Mouse (Mus musculus) kidney, adult 2 months (tissue): ENCODE data around the gene Mymk. TPM values are rescaled to one million over a fixed set of nuclear protein-coding genes. Genes with fewer than 3 reads are reported as not detected.

ENCODE experiments used
- DNase-seq: peaks from one replicate; pipeline ENCODE4 v3.0.0; 2021
- H3K27ac ChIP-seq: fragments of 200-500 bp; 2 replicates; pipeline ENCODE4 v1.5.1; 2012; ENCODE audit warnings: low read depth, low read length, control low read depth, inconsistent platforms; ENCODE audit not compliant: insufficient read depth
- H3K27me3 ChIP-seq: fragments of 200-500 bp; replicated peaks from 2 replicates; pipeline ENCODE4 v1.6.1; 2012; ENCODE audit warnings: mild to moderate bottlenecking, moderate library complexity, low read length, inconsistent platforms; ENCODE audit not compliant: control insufficient read depth, insufficient read depth
- H3K36me3 ChIP-seq: fragments of 200-500 bp; 2 replicates; pipeline ENCODE4 v1.6.1; 2012; ENCODE audit warnings: mild to moderate bottlenecking, moderate library complexity, low read length, inconsistent platforms; ENCODE audit not compliant: control insufficient read depth, insufficient read depth
- H3K4me1 ChIP-seq: fragments of 200-500 bp; 2 replicates; pipeline ENCODE4 v1.6.1; 2011; ENCODE audit warnings: low read length; ENCODE audit not compliant: control insufficient read depth, insufficient read depth
- H3K4me3 ChIP-seq: fragments of 200-500 bp; 2 replicates; pipeline ENCODE4 v1.5.1; 2011; ENCODE audit warnings: mild to moderate bottlenecking, low read depth, low read length, control low read depth; ENCODE audit not compliant: insufficient read depth
- CTCF ChIP-seq: fragments of 200-500 bp; conservative IDR thresholded peaks from 2 replicates; pipeline ENCODE4 v1.5.1; 2011; ENCODE audit warnings: low read depth, mild to moderate bottlenecking, control low read depth, low read length, moderate library complexity, mixed read lengths; ENCODE audit not compliant: insufficient read depth, insufficient read length
- POLR2A ChIP-seq: fragments of 200-500 bp; IDR thresholded peaks from one replicate; pipeline ENCODE4 v1.6.1; 2011; ENCODE audit warnings: low read depth, low read length, control low read depth
- WGBS: fragments of 180-500 bp; shearing (Covaris S2); methylation state at CpG from one replicate; pipeline ENCODE4 v1.1.7; 2018; 5-methylcytosine and 5-hydroxymethylcytosine counted together
- polyA plus RNA-seq: library from polyadenylated mRNA; depleted of rRNA; stranded (reverse); fragments of >200 nt; gene quantifications from 2 replicates; pipeline ENCODE4 v1.2.3, GENCODE M21; 2012; rRNA removed

The Mymk gene
- polyA plus RNA-seq = 0.09 and 0.16 TPM in 2 replicates

DNA sequence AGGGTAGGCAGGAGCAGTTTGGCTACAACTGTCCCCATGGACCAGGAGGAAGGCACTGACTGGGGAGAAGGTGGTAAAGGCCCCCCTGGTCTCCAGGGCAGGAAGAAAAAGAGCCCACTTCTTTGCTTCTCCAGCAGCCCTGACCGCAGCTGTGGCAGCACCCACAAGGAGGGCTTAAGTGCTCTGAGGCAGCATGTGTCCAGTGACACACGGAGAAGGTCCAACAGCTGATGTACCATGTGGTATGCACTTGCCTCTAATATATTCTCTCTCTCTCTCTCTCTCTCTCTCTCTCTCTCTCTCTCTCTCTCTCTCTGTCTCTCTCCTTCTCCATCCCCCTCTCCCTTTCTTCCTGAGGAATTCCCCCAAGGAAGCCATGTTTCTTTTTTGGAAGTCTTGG, at the start of gene Mymk:
Gene Mymk (minus strand): TSS at position 202 of the 400 bp plus-strand sequence.
- TF ChIP-seq POLR2A = no peak
- TF ChIP-seq CTCF = no peak
- no peaks in the 10 kb centered on the region for H3K36me3 ChIP-seq
- H3K27ac ChIP-seq = no peak within 1 kb of the TSS
- H3K4me3 ChIP-seq = no peak within 1 kb of the TSS
- H3K4me1 ChIP-seq = peaks cover 6% of the 10 kb centered on the region; the same call in 1 of the 2 replicates
- H3K27me3 ChIP-seq = no peaks in the 10 kb centered on the region
- 79% methylated on average over 2 of the region's 2 CpGs for WGBS
- no peak for DNase-seq

DNA sequence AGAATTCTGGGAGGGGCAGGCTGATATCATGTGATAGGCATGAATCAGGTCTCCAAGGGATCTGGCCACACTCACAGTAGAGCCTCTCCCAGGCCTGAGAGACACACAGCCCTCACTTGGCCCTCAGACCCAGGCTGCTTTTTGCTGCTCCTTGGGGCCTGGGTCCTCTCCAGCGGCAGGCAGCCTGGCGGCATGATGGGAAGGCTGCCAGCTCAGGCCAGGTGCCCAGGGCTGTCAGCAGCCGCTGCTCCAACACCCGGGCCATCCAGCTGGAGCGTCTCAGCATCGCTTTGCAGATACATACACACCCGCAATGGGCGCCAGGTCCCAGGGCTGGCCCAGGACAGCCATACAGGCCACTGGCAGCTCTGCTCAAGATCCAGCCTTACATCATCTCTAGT, 48.3 kb upstream of the Mymk start:
- Histone ChIP-seq H3K4me1 (no peaks in the 10 kb centered on the region), H3K36me3 (no peaks in the 10 kb centered on the region), H3K27me3 (no peaks in the 10 kb centered on the region), H3K4me3 (no peak overlapping the region), H3K27ac (no peak overlapping the region)
- TF ChIP-seq POLR2A = no peak
- TF ChIP-seq CTCF = no peak
- no peak for DNase-seq
- WGBS = 68% methylated on average over 8 of the region's 8 CpGs

DNA sequence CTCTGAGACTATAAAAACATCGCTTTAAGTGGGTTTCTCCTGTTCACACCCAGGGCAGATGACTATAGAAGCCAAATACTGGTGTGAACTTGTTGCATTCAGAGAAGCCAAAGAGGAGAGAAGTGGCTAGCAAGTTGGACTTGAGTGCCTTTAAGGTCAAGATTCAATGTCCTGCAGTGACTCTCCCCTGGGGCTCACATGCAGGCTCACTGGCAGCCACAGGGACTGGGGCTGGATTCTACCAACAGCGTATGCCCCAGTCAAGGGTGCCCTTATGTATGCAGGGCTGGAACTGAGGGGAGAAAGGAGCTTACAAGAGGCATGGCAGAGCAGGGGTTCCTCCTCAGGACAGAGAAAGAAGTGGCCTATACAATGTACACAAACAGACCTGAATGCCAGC, 47.8 kb upstream of the Mymk start:
- H3K4me1 ChIP-seq = no peaks in the 10 kb centered on the region
- no peaks in the 10 kb centered on the region for H3K27me3 ChIP-seq
- H3K36me3 ChIP-seq = no peaks in the 10 kb centered on the region
- 82% methylated on average over 2 of the region's 2 CpGs for WGBS
- H3K27ac ChIP-seq = no peak overlapping the region
- TF ChIP-seq POLR2A (no peak), CTCF (no peak)
- DNase-seq = no peak
- no peak overlapping the region for H3K4me3 ChIP-seq

DNA sequence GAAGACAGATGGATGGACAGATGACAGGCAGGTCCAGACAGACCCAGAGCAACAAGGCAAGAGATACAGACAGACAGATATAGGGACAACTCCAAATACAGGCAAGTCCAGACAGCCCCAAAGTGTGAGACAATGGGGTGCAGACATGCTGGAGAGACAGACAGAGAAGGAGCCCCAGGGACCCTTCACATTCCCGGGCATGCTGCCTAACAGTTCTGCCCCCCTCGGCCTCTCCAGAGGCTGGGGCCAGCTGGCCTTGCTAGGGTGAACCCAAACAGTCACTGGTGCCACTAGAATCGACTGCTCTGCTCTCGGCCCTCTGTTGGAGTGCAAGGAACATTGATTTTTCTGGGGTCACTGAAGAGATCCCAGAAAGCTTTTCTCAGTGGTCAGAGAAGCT, 46.5 kb upstream of the Mymk start:
- no peaks in the 10 kb centered on the region for H3K27me3 ChIP-seq
- no peak for DNase-seq
- TF ChIP-seq POLR2A = no peak
- 58% methylated on average over 4 of the region's 4 CpGs for WGBS
- H3K4me3 ChIP-seq = no peak overlapping the region
- no peak overlapping the region for H3K27ac ChIP-seq
- no peaks in the 10 kb centered on the region for H3K36me3 ChIP-seq
- no peaks in the 10 kb centered on the region for H3K4me1 ChIP-seq

DNA sequence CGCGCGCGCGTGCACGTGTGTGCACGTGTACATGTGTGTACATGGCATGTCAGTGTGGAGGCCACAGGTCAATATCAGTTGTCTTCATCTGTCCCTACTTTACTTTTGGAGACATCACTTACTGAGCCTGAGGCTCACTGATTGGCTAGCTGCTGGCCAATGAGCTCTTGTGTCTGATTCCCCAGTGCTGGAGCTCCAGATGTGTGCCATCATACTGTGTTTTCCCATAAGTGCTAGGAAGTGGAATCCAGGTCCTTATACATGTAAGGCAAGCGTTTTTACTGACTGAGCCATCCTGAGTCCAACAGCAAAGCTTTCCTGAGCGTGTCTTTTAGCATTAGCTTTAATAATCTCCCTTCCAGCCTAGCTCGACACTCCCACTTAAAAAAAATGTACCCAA, 42.2 kb upstream of the Mymk start:
- Histone ChIP-seq H3K4me3 (no peak overlapping the region), H3K27ac (no peak overlapping the region), H3K27me3 (no peaks in the 10 kb centered on the region), H3K4me1 (no peaks in the 10 kb centered on the region), H3K36me3 (no peaks in the 10 kb centered on the region)
- no peak for DNase-seq
- TF ChIP-seq POLR2A = no peak
- TF ChIP-seq CTCF = no peak
- WGBS = 87% methylated on average over 10 of the region's 10 CpGs

DNA sequence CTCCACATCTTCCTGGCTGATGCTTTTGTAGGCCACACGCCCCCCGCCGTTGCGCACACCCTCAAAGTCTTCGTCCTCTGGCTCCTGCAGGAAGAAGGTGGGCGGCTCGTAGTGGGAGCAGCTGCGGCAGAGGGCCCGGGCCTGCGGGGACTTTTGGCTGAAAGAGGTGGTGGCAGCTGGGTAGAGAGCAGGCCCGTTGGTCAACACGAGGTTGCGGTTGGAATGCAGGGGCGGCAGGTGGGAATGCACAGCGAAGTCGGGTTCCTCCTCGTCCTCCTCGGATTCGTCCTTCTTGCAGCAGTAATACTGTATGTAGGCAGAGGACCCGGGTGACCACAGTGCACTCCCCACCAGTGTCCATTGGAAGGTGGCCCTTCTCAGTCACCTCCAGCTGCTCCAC, 40.6 kb upstream of the Mymk start:
- WGBS = 68% methylated on average over 20 of the region's 20 CpGs
- no peak for TF ChIP-seq CTCF
- no peak for TF ChIP-seq POLR2A
- Histone ChIP-seq H3K27ac (no peak overlapping the region), H3K27me3 (no peaks in the 10 kb centered on the region), H3K4me1 (no peaks in the 10 kb centered on the region), H3K4me3 (no peak overlapping the region), H3K36me3 (no peaks in the 10 kb centered on the region)
- no peak for DNase-seq

DNA sequence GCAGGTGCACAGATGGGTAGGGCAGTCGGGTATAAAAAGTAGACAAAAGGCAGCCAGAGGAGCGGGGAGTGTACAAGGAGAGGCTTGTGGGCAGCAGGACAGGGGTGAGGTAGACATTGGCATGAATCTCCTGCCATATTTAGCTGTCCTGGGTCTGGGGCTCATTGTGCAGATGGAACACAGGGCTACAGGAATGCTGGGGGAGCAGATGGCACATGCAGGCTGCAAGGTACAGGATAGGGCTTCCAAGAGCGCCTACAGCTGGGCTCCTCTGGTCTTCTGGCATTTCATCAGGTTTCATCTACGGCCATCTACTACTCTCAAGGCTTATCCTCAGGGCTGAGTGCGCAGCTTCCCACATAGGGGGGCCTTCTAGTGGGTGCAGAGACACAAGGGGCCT, 37.1 kb upstream of the Mymk start:
- H3K36me3 ChIP-seq = no peaks in the 10 kb centered on the region
- H3K4me3 ChIP-seq = no peak overlapping the region
- no peaks in the 10 kb centered on the region for H3K4me1 ChIP-seq
- H3K27me3 ChIP-seq = no peaks in the 10 kb centered on the region
- WGBS = 91% methylated on average over 5 of the region's 5 CpGs
- no peak for TF ChIP-seq CTCF
- no peak overlapping the region for H3K27ac ChIP-seq
- DNase-seq = no peak

DNA sequence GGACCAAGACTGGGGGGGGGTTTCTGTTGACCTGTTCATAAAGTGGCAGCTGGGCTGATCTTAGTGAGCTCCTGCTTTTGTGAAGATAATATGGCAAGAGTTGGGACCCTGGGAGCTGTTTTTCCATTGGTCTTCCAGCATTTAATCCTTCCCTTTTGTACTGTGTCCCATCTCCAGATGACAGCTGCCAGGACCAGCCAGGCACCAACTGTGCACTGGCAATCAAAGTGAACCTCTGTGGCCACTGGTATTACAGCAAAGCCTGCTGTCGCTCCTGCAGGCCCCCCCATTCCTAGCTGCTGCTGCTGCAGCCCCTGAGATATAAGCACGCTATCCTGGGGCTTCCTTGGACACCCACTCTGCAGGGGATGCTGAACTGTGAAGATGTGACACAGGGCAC, 36.2 kb upstream of the Mymk start:
- Histone ChIP-seq H3K4me3 (no peak overlapping the region), H3K4me1 (no peaks in the 10 kb centered on the region), H3K27ac (no peak overlapping the region), H3K27me3 (no peaks in the 10 kb centered on the region), H3K36me3 (no peaks in the 10 kb centered on the region)
- WGBS = 86% methylated on average over 2 of the region's 2 CpGs
- no peak for TF ChIP-seq POLR2A
- TF ChIP-seq CTCF = no peak
- no peak for DNase-seq
